Mouse (Mus musculus): ENCODE results near the gene Gpi1.

DNA sequence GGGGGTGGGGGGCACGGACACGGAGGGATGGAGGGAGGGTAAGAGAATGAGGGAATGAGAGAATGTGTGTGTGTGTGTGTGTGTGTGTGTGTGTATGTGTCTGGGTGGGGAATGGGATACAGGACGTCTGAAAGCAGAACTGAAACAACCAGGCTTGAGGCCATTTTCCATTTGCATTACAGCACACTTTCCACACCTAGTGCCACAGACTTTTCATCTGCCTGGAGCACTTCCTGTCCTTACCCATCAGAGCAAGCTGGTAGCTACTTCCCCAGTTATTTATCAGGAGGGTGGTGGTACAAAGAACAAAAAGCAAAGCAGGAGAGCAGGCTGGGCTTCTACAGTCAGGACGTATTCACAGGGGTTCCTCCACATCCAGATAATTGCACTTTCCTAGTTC lies 42.3 kb upstream of the Gpi1 start:
- TF ChIP-seq POLR2AphosphoS2 (IDR thresholded peaks at IDR 0.05; ENCODE audit: low read depth, low read length) (no peak), EP300 (IDR thresholded peaks at IDR 0.05; ENCODE audit: low read length) (peak; percentile 100)
